9 mouse cellular contexts compared by ENCODE assay signal in genomic region chr15:78530671-78531450, GRCm38 (mm10). TPM values are rescaled to one million over a fixed set of nuclear protein-coding genes. Genes with fewer than 3 reads are reported as not detected.
DNase-seq lines count a peak whose midpoint lies in the region; TF ChIP-seq lines count a peak whose summit lies in the region.
"Had no signal": no experiment of that assay in that cellular context is flagged by ENCODE, and none has a peak within 500 bp of the region (broad histone marks: within the 10 kb centered on the region; RNA-seq: fewer than 3 reads in every experiment).

Gene C1qtnf6 (minus strand): TSS chr15:78531416.

- intact Hi-C loops in left cerebral cortex, postnatal 10 days (cut with DNase I): loop anchor here (5.0 kb wide), 2 partner anchors 84 to 354 kb away; no protein-coding TSS in a partner anchor
- intact Hi-C loops in heart, adult 2 months (cut with DNase I): loop anchor here (5.0 kb wide), 1 partner anchor 51 kb away; no protein-coding TSS in a partner anchor

- 35% methylated on average over 17 of the region's 17 CpGs for WGBS in heart, adult 2 months

- H3K4me1 ChIP-seq in heart, adult 2 months (ENCODE audit: control insufficient read depth, insufficient read depth, low read length): peaks cover 24% of the 10 kb centered on the region

- H3K4me3 ChIP-seq in heart, adult 2 months: peak within 1 kb of the TSS; percentile 44

- H3K36me3 ChIP-seq in heart, adult 2 months (ENCODE audit: control insufficient read depth, insufficient read depth, low read length): no peaks in the 10 kb centered on the region
- H3K36me3 ChIP-seq: G1E had no signal

- peak within 1 kb of the TSS; percentile 60 for H3K9ac ChIP-seq in heart, adult 2 months (ENCODE audit: low read depth, low read length)

- peak within 1 kb of the TSS; percentile 92 for H3K27ac ChIP-seq in heart, adult 2 months

- H3K27me3 ChIP-seq in heart, adult 2 months (ENCODE audit: control insufficient read depth, insufficient read depth, low read length): no peaks in the 10 kb centered on the region

- TF ChIP-seq POLR2A in heart, adult 2 months (IDR thresholded peaks at IDR 0.05; ENCODE audit: insufficient read depth, low read depth, low read length): peak; percentile 66; the same call in 1 of the 2 replicates

- no peak for TF ChIP-seq CTCF in heart, adult 2 months (IDR thresholded peaks at IDR 0.05)

- TF ChIP-seq EP300 in heart, adult 2 months (IDR thresholded peaks at IDR 0.05; ENCODE audit: insufficient read depth, low read depth, low read length): peak; percentile 56; the same call in 1 of the 2 replicates

- no peaks in the 10 kb centered on the region for H3K79me2 ChIP-seq in heart, adult 2 months (replicated peaks; ENCODE audit: control insufficient read depth, insufficient read depth, low read length)

- peak in 1 of 2 experiments; percentile 72 for DNase-seq in left cerebral cortex, postnatal 10 days (ENCODE audit: extremely low spot score in 1 of 2, low spot score in 2 of 2)
- no peak for DNase-seq in left cerebral cortex, adult 9 months (ENCODE audit: low spot score in 2 of 2)
- DNase-seq in cerebellum, postnatal 14 days: peak; percentile 74 to 79
- DNase-seq in heart, adult 2 months: peak; percentile 74 to 85
- DNase-seq in kidney, adult 8-10 months: peak; percentile 52 to 69
- DNase-seq in lung, postnatal 10 days: peak; percentile 69
- peak; percentile 39 to 66 for DNase-seq in urinary bladder, postnatal 36 days (ENCODE audit: low spot score in 2 of 2)
- DNase-seq in retina, postnatal 1 day: no peak

RNA-seq across cellular contexts. Expression of gene C1qtnf6, which starts in this region (rescaled TPM):
- 10 to 100 TPM; 14.4 to 15.9 TPM for total RNA-seq in left cerebral cortex, postnatal 10 days (2021)
- 10 to 100 TPM; 14.1 to 17.0 TPM for total RNA-seq in heart, adult 2 months (2021)
- 20.8 and 40.5 TPM in 2 replicates for polyA plus RNA-seq in heart, adult 2 months (2012; rRNA removed)
- polyA plus RNA-seq: G1E had no signal

Comparison
In these comparisons a context has a peak if more than half of its experiments do, and no peak if none do; other contexts are left out.
1. DNase-seq: peak in cerebellum, postnatal 14 days (2 of 2), heart, adult 2 months (2 of 2), kidney, adult 8-10 months (2 of 2), lung, postnatal 10 days (single experiment) and urinary bladder, postnatal 36 days (2 of 2); none in left cerebral cortex, adult 9 months (0 of 2) and retina, postnatal 1 day (single experiment).